Mouse (Mus musculus): ENCODE measurements around the gene Actr6. TPM values are rescaled to one million over a fixed set of nuclear protein-coding genes. Genes with fewer than 3 reads are reported as not detected.

Actr6 gene
- total and polyA plus RNA-seq, 3 experiments = 11.7 to 48.4 (median 18.0) TPM

GRCm38 (mm10) chr10:89776029-89776428 lies 43.9 kb upstream of the Actr6 start:
- in situ Hi-C loops (cut with MboI; ENCODE audit: low pct_ligation_motif_present, low pct_unique_long_range_greater_than_20kb, low sequenced_read_pairs) = no loop called here
- no peak overlapping the region for H3K4me2 ChIP-seq (ENCODE audit: insufficient read depth, low read depth, poor library complexity, severe bottlenecking)
- H3K79me2 ChIP-seq (replicated peaks; ENCODE audit: control insufficient read depth, extremely low read depth, insufficient read depth, poor library complexity, severe bottlenecking) = no peaks in the 10 kb centered on the region; the same call in 1 of the 2 replicates
- no peaks in the 10 kb centered on the region for H3K27me3 ChIP-seq (replicated peaks)
- no peak overlapping the region for H3K27ac ChIP-seq (ENCODE audit: insufficient read depth, low read depth)
- no peaks in the 10 kb centered on the region for H3K4me1 ChIP-seq (ENCODE audit: control insufficient read depth in 1 of 2, insufficient read depth in 2 of 2)
- dilution Hi-C loops (cut with MboI; ENCODE audit: extremely low pct_ligation_motif_present, extremely low pct_unique_long_range_greater_than_20kb, low sequenced_read_pairs) = no loop called here
- no peak for DNase-seq (ENCODE audit: extremely low read depth)
- H3K4me3 ChIP-seq (replicated peaks in 1 of 3; ENCODE audit: low read depth in 2 of 3, low read length in 2 of 3, poor library complexity in 1 of 3) = no peak overlapping the region
- TF ChIP-seq MEF2A (IDR thresholded peaks at IDR 0.05; ENCODE audit: borderline replicate concordance, low read depth, low read length) (no peak), PAX5 (IDR thresholded peaks at IDR 0.05; ENCODE audit: low read length) (no peak), USF2 (conservative IDR thresholded peaks at IDR 0.05; ENCODE audit: low read depth, low read length) (no peak), POLR2AphosphoS2 (IDR thresholded peaks at IDR 0.05; ENCODE audit: low read depth, low read length) (no peak), ELF1 (IDR thresholded peaks at IDR 0.05; ENCODE audit: low read depth, low read length) (no peak), MAFK (IDR thresholded peaks at IDR 0.05; ENCODE audit: insufficient replicate concordance, low read length) (no peak), POLR2A (IDR thresholded peaks at IDR 0.05; ENCODE audit: low read depth, low read length) (no peak), CHD2 (IDR thresholded peaks at IDR 0.05; ENCODE audit: low read length) (no peak)
- H3K9ac ChIP-seq (ENCODE audit: insufficient read depth, low read depth) = no peak overlapping the region
- no peaks in the 10 kb centered on the region for H3K9me3 ChIP-seq (replicated peaks; ENCODE audit: low read length)
- peaks cover 14 to 41% of the 10 kb centered on the region in 2 experiments for H3K36me3 ChIP-seq (replicated peaks in 1 of 2; ENCODE audit: control insufficient read depth in 1 of 2, insufficient read depth in 1 of 2, low read length in 1 of 2)

DNA sequence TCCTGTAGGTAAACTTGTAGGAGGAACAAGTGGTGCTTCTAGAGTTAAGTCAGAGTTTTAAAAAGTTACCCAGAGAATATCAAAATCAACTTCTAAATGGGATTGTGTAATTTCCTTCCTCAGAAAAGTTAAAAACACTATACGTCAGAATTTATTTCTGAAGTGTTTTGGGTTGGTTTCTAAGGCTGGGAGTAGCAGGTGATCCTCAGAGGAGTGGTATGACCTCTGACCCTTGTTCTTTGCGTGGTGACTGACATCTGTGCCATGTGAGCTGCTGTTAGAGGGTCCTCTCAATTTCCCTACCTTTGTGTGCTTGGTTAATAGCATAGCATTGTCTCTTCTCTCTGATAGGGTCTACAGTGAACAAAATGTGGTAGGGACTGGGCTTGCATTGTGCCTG lies 39.8 kb upstream of the Actr6 start:
- Histone ChIP-seq H3K9me3 (replicated peaks; ENCODE audit: low read length) (no peaks in the 10 kb centered on the region), H3K4me1 (ENCODE audit: control insufficient read depth in 1 of 2, insufficient read depth in 2 of 2) (no peaks in the 10 kb centered on the region), H3K4me2 (ENCODE audit: insufficient read depth, low read depth, poor library complexity, severe bottlenecking) (no peak overlapping the region), H3K36me3 (replicated peaks in 1 of 2; ENCODE audit: control insufficient read depth in 1 of 2, insufficient read depth in 1 of 2, low read length in 1 of 2) (peaks cover 3 to 26% of the 10 kb centered on the region in 2 experiments), H3K9ac (ENCODE audit: insufficient read depth, low read depth) (no peak overlapping the region), H3K79me2 (replicated peaks; ENCODE audit: control insufficient read depth, extremely low read depth, insufficient read depth, poor library complexity, severe bottlenecking) (peaks cover 3% of the 10 kb centered on the region), H3K27me3 (replicated peaks) (no peaks in the 10 kb centered on the region), H3K4me3 (replicated peaks in 1 of 3; ENCODE audit: low read depth in 2 of 3, low read length in 2 of 3, poor library complexity in 1 of 3) (no peak overlapping the region), H3K27ac (ENCODE audit: insufficient read depth, low read depth) (no peak overlapping the region)
- no peak for DNase-seq (ENCODE audit: extremely low read depth)
- no peak for TF ChIP-seq GABPA (IDR thresholded peaks at IDR 0.05; ENCODE audit: insufficient replicate concordance, low read depth, low read length)
- TF ChIP-seq ELF1 (IDR thresholded peaks at IDR 0.05; ENCODE audit: low read depth, low read length) = no peak
- no peak for TF ChIP-seq RCOR1 (conservative IDR thresholded peaks at IDR 0.05; ENCODE audit: low read depth, low read length)
- no peak for TF ChIP-seq TCF12 (IDR thresholded peaks at IDR 0.05; ENCODE audit: low read depth, low read length)
- TF ChIP-seq CHD1 (IDR thresholded peaks at IDR 0.05; ENCODE audit: low read depth, low read length) = no peak
- in situ Hi-C loops (cut with MboI; ENCODE audit: low pct_ligation_motif_present, low pct_unique_long_range_greater_than_20kb, low sequenced_read_pairs) (no loop called here), dilution Hi-C loops (cut with MboI; ENCODE audit: extremely low pct_ligation_motif_present, extremely low pct_unique_long_range_greater_than_20kb, low sequenced_read_pairs) (no loop called here)

GRCm38 (mm10) chr10:89769096-89769495 lies 37.0 kb upstream of the Actr6 start:
- DNase-seq (ENCODE audit: extremely low read depth) = no peak
- dilution Hi-C loops (cut with MboI; ENCODE audit: extremely low pct_ligation_motif_present, extremely low pct_unique_long_range_greater_than_20kb, low sequenced_read_pairs) = no loop called here
- Histone ChIP-seq H3K36me3 (replicated peaks in 1 of 2; ENCODE audit: control insufficient read depth in 1 of 2, insufficient read depth in 1 of 2, low read length in 1 of 2) (peaks cover 0 to 11% of the 10 kb centered on the region in 2 experiments), H3K9me3 (replicated peaks; ENCODE audit: low read length) (no peaks in the 10 kb centered on the region), H3K4me3 (replicated peaks in 1 of 3; ENCODE audit: low read depth in 2 of 3, low read length in 2 of 3, poor library complexity in 1 of 3) (no peak overlapping the region), H3K4me1 (ENCODE audit: control insufficient read depth in 1 of 2, insufficient read depth in 2 of 2) (peaks cover 0 to 19% of the 10 kb centered on the region in 2 experiments; a peak in 2 of 4 replicates), H3K9ac (ENCODE audit: insufficient read depth, low read depth) (no peak overlapping the region), H3K27me3 (replicated peaks) (no peaks in the 10 kb centered on the region), H3K79me2 (replicated peaks; ENCODE audit: control insufficient read depth, extremely low read depth, insufficient read depth, poor library complexity, severe bottlenecking) (peaks cover 8% of the 10 kb centered on the region), H3K27ac (ENCODE audit: insufficient read depth, low read depth) (no peak overlapping the region), H3K4me2 (ENCODE audit: insufficient read depth, low read depth, poor library complexity, severe bottlenecking) (no peak overlapping the region)
- in situ Hi-C loops (cut with MboI; ENCODE audit: low pct_ligation_motif_present, low pct_unique_long_range_greater_than_20kb, low sequenced_read_pairs) = no loop called here
- TF ChIP-seq CHD1 (IDR thresholded peaks at IDR 0.05; ENCODE audit: low read depth, low read length) (no peak), ETS1 (conservative IDR thresholded peaks at IDR 0.05; ENCODE audit: low read depth, low read length) (no peak), EP300 (IDR thresholded peaks at IDR 0.05; ENCODE audit: low read length) (no peak), RAD21 (IDR thresholded peaks at IDR 0.05; ENCODE audit: low read depth, low read length) (no peak), ELF1 (IDR thresholded peaks at IDR 0.05; ENCODE audit: low read depth, low read length) (no peak), UBTF (IDR thresholded peaks at IDR 0.05; ENCODE audit: low read depth, low read length) (no peak), MAZ (IDR thresholded peaks at IDR 0.05; ENCODE audit: low read depth, low read length) (no peak), SMC3 (IDR thresholded peaks at IDR 0.05; ENCODE audit: low read depth, low read length) (no peak), IRF4 (IDR thresholded peaks at IDR 0.05; ENCODE audit: low read depth, low read length) (no peak), NELFE (IDR thresholded peaks at IDR 0.05; ENCODE audit: low read depth, low read length) (no peak), HCFC1 (IDR thresholded peaks at IDR 0.05; ENCODE audit: low read depth, low read length) (no peak), KAT2A (IDR thresholded peaks at IDR 0.05; ENCODE audit: insufficient replicate concordance, low read length) (no peak), RCOR1 (conservative IDR thresholded peaks at IDR 0.05; ENCODE audit: low read depth, low read length) (no peak)
